Mouse (Mus musculus) v-Abl transformed pro-B cells (cell line): ENCODE data around the gene Meis2.

ENCODE experiments used
- in situ Hi-C, 2 experiments: fragments of 400-800 bp; cut with MboI; formaldehyde crosslinking; loops; one replicate each; pipeline ENCODE4 v1.15.1; 2025; ENCODE audit not compliant: unreplicated experiment in 2 of 2

The Meis2 gene

GRCm38 (mm10) chr2:116055686-116056620 is 9.7 kb downstream of the Meis2 start:
- in situ Hi-C loops: loop anchor here in 1 of 2 experiments (25.0 kb wide), 1 partner anchor 1131 kb away; no protein-coding TSS in a partner anchor

GRCm38 (mm10) chr2:116053931-116054330 is 11.7 kb downstream of the Meis2 start:
- in situ Hi-C loops: loop anchor here in 1 of 2 experiments (25.0 kb wide), 1 partner anchor 1133 kb away; no protein-coding TSS in a partner anchor

DNA sequence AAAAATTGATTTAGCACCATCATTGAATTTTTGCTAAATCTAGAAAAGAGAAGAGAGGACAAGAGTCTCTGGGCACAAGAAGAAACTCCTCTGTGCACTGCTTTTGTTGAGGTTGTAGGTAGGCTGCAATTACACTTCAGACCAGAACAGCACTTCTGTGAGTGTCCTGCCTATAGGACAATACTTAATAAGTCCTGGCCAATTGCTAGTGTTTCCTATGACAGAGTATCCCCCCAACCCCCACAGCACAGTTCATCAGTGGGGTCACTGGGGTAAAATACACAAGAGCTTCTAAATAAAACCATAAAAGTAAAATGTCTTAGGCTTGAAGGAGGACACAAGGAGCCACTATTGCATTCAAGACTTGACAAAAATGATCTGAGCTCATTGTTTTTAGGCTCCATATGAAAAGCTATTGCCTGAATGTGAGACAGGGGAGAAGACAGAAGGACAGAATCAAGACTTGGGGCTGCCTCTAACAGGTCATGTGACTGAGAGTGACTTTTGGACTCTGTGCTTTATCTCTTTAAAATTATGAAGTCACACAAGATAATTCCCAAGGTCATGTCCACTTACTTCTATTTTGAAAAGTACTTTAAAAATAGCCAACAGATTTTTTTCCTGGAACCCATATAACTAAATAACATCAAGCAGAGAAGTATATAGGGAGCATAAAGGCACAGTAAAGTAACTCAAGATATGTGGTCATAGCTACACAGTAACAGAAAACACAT is 12.8 kb downstream of the Meis2 start:
- in situ Hi-C loops: loop anchor here in 1 of 2 experiments (25.0 kb wide), 1 partner anchor 1134 kb away; no protein-coding TSS in a partner anchor

DNA sequence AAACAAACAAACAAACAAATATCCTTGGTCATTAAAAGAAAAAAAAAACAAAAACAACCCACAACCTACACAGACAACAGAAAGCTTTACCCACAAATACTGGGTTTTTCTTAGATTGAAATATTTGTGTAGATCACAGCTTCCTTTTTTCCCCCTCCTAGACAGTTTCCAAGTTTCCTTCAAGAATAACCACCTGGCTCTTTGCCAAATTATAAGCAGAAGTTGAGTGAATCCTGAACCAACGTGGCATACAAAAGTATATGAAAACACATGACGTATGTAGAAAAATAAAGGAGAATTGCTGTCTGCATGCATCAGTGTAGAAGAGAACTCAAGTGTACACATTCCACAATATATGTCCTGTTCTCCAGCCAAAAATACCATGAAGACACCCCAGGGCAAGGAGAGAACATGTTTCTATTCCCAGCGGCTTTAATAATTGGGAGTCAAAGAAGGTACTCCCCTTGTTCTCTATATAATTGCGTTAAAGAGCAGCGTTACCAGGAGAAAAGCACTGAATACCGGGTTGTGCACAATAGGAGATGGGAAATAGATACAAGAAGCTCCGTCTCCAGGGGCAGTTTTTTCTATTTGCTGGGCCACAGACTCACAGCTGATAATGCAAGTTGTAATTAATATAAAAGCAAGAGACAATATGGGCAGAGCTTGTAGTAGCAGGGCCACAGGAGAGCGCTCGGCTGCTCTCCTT is 13.6 kb downstream of the Meis2 start:
- in situ Hi-C loops: loop anchor here in 1 of 2 experiments (25.0 kb wide), 1 partner anchor 1135 kb away; no protein-coding TSS in a partner anchor

DNA sequence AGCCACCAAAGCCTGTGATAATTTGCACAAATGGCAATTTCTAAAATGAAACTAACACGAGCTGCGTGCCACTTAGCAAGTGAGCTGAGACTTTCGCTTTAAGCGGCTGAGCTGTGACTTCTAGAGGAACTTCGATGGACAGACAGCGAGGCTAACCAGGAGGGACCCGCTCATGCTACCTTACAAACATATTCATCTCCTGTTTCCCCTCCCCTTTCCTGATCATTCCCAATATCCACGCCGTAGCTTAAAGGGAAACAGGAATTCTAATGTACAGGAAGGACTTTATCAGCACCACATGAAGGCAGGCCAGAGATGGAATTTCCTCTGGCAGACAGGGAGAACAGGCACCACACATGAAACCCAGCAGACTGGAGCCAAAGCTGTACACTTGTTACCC is 15.9 kb downstream of the Meis2 start:
- in situ Hi-C loops: loop anchor here in 1 of 2 experiments (25.0 kb wide), 1 partner anchor 1138 kb away; no protein-coding TSS in a partner anchor

DNA sequence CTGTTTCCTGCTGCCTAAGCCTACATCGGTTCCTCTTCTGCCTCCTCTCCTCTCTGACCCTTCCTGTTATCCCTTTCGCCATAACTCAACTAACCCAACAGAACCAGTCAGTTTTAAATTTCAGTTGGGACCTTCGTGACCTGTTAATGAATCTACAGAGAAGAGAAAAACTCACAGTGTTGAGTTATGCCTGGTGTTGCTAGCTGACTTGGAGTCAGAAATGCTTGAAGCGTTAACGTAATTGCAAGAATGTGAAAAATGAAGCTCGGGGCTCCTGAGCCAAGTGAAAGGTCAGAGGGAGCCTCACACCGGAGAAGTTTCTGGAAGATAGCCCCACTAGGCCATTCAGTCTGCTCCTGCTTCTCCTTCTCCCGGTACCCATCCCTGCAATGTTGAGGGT is 18.3 kb downstream of the Meis2 start:
- in situ Hi-C loops: no loop called here

- in situ Hi-C loops: no loop called here
Measured at GRCm38 (mm10) chr2:116045048-116045447, 20.6 kb downstream of the Meis2 start.

- in situ Hi-C loops: no loop called here
Measured at GRCm38 (mm10) chr2:116042934-116043698, 22.5 kb downstream of the Meis2 start.

GRCm38 (mm10) chr2:116042447-116042846 is 23.2 kb downstream of the Meis2 start:
- in situ Hi-C loops: no loop called here

- in situ Hi-C loops: no loop called here
Measured at GRCm38 (mm10) chr2:116041683-116042262, 23.9 kb downstream of the Meis2 start.

GRCm38 (mm10) chr2:116035345-116035744 is 30.3 kb downstream of the Meis2 start:
- in situ Hi-C loops: no loop called here

GRCm38 (mm10) chr2:116028127-116028526 is 37.5 kb downstream of the Meis2 start:
- in situ Hi-C loops: no loop called here

DNA sequence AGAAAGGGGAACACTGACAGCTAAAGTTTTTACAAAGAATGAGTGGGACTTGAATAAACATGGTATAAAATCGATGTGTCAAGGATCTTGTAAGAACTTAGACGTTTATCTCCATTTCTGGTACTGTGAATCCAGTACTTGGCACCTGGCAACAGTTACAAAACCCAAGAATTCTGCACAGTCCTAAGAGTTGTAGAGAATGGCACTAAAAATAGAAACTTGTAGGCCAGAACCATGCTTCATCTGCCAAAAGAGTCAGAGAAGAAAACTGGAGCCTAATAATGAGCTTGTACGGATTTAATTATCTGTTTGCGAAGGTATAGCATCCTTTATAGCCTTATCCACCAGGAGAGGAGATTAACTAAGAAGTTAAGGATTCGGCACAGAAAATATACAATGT is 42.8 kb downstream of the Meis2 start:
- in situ Hi-C loops: no loop called here

DNA sequence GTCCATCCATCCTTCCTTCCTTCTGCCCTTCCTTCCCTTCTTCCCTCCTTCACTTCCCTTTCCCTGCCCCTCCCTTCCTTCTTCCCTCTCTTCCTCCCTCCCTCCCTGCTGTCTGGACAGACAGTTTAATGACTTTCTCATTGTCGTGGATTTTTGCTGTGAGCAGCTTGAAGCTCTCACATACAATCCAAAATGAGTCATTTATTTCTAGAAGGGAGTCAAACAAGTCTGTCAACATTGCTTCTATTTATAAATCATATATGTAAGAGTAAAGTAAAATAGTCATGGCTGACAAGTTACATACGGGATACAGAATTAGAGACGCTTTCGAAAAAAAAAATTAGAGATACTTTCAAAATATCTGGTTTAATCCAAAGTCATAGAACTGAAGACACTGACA is 43.7 kb downstream of the Meis2 start:
- in situ Hi-C loops: no loop called here

- in situ Hi-C loops: no loop called here
Measured at GRCm38 (mm10) chr2:116021046-116021445, 44.6 kb downstream of the Meis2 start.

DNA sequence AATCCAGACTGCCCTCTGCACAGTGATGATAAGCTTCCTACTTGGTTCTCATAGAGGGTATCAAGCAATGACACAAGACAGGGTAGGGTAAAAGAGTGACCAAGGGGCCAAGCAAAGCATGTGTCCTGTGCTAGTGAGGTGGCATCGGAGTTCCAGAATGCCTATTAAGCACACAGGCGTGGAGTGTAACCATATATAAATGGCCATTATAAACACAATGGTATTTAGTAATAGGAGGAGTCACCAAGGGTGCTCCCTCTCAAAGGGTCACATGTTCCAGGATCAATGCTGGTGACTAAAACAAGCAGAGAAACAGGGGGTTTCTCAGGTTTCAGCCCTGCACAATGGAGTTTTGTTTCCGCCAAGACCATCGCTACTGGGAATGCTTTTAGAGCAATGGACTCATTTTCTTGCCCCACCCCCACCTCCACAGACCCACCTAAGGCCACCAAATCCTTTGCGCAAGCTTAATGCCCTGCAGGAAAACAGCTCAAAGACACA is 45.1 kb downstream of the Meis2 start:
- in situ Hi-C loops: no loop called here

GRCm38 (mm10) chr2:116019959-116020358 is 45.7 kb downstream of the Meis2 start:
- in situ Hi-C loops: no loop called here

DNA sequence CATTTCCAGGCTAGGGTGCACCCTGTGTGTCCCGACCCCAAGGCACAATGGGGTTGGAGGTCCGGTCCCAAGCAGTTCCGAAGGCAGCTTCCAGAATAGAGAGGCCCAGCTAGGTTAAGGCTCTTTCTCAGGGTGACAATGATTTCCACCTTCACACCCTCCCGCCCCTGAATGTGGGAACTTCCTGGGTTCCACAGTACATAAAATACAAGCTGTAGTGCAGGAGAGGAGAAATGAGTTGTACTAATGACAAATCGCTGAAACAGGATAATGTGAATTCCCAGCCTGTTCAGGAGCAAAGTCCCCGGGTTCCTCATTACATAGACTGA is 46.2 kb downstream of the Meis2 start:
- in situ Hi-C loops: no loop called here

DNA sequence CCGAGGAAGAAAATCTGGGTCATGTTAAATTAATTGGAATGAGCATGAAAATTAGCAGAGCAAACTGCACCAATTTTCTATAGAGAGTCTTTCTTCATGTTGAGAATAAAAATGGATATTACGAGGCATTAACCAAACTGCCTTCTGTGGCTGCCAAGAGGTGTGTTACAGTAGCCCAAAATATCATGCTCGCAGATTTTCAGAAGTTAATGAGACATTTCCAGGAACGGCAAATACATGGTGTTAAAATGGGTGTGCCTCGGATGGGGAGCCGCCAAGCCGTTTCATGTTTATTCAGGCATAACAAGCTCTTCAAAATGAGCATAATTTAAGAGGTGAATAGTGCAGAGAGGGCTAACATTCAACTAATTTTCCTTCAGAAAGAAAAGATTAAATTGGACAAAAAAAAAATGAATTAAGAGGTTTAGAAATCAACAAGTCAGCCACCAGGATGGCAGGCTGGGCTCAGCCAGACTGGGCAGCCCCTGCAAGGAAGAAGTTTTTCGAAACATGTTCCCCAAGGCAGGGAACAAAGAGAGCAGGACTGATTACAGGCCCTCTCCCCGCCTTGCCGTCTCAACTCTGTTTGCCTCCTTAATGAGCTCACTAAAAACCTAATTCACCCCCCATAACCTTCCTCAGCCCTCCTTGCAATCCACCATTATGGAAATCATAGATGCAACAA is 46.7 kb downstream of the Meis2 start:
- in situ Hi-C loops: no loop called here
